Mouse (Mus musculus) testis, adult 2 months (tissue): ENCODE data around the gene Ywhag. TPM values are rescaled to one million over a fixed set of nuclear protein-coding genes. Genes with fewer than 3 reads are reported as not detected.

Experiments used
- H3K27ac ChIP-seq: fragments of 200-500 bp; 2 replicates; pipeline ENCODE4 v1.5.1; 2012; ENCODE audit warnings: low read depth, low read length; ENCODE audit not compliant: control insufficient read depth, insufficient read depth
- H3K27me3 ChIP-seq: fragments of 200-500 bp; 2 replicates; pipeline ENCODE4 v1.6.1; 2012; ENCODE audit warnings: mild to moderate bottlenecking, low read length, moderate library complexity; ENCODE audit not compliant: control insufficient read depth, insufficient read depth
- H3K36me3 ChIP-seq: fragments of 200-500 bp; 2 replicates; pipeline ENCODE4 v1.6.1; 2012; ENCODE audit warnings: mild to moderate bottlenecking, low read length; ENCODE audit not compliant: control insufficient read depth, insufficient read depth
- H3K4me1 ChIP-seq: fragments of 200-500 bp; 2 replicates; pipeline ENCODE4 v1.6.1; 2012; ENCODE audit warnings: low read length; ENCODE audit not compliant: control insufficient read depth, insufficient read depth
- H3K4me3 ChIP-seq: fragments of 200-500 bp; 2 replicates; pipeline ENCODE4 v1.5.1; 2012; ENCODE audit warnings: low read depth, mild to moderate bottlenecking, low read length, moderate library complexity, mixed read lengths; ENCODE audit not compliant: control insufficient read depth
- CTCF ChIP-seq: fragments of 200-500 bp; IDR thresholded peaks from 2 replicates; pipeline ENCODE4 v1.5.1; 2012; ENCODE audit warnings: low read depth, mild to moderate bottlenecking, inconsistent platforms, low read length, moderate library complexity; ENCODE audit not compliant: control insufficient read depth, insufficient read depth, insufficient replicate concordance
- POLR2A ChIP-seq: fragments of 200-500 bp; IDR thresholded peaks from 2 replicates; pipeline ENCODE4 v1.6.1; 2012; ENCODE audit warnings: low read depth, mild to moderate bottlenecking, inconsistent platforms, low read length, moderate library complexity; ENCODE audit not compliant: control insufficient read depth
- polyA plus RNA-seq: library from polyadenylated mRNA; depleted of rRNA; stranded (reverse); fragments of >200 nt; gene quantifications from 2 replicates; pipeline ENCODE4 v1.2.3, GENCODE M21; 2012; rRNA removed

The Ywhag gene
- polyA plus RNA-seq, 1 experiment = 17.8 TPM

- Histone ChIP-seq H3K4me1 (peaks cover 25% of the 10 kb centered on the region), H3K36me3 (no peaks in the 10 kb centered on the region)
Measured at GRCm38 (mm10) chr5:135869661-135870423, 64.6 kb downstream of the Ywhag start.

GRCm38 (mm10) chr5:135868653-135869052 lies 65.8 kb downstream of the Ywhag start:
- H3K4me1 ChIP-seq = peaks cover 25% of the 10 kb centered on the region
- no peaks in the 10 kb centered on the region for H3K36me3 ChIP-seq
- peak overlapping the region; percentile 44 for H3K4me3 ChIP-seq
- H3K27me3 ChIP-seq = peaks cover 6% of the 10 kb centered on the region; the same call in 1 of the 2 replicates
- no peak for TF ChIP-seq CTCF
- TF ChIP-seq POLR2A = no peak
- no peak overlapping the region for H3K27ac ChIP-seq

More at GRCm38 (mm10) chr5:135869661-135870423, 64.6 kb downstream of the Ywhag start:
- no peak overlapping the region for H3K4me3 ChIP-seq
- H3K27ac ChIP-seq = no peak overlapping the region
- no peak for TF ChIP-seq POLR2A
- TF ChIP-seq CTCF = no peak
- H3K27me3 ChIP-seq = peaks cover 6% of the 10 kb centered on the region; the same call in 1 of the 2 replicates

GRCm38 (mm10) chr5:135867637-135868593 lies 66.5 kb downstream of the Ywhag start:
- peaks cover 6% of the 10 kb centered on the region; the same call in 1 of the 2 replicates for H3K27me3 ChIP-seq

GRCm38 (mm10) chr5:135866662-135867061 lies 67.8 kb downstream of the Ywhag start:
- H3K27me3 ChIP-seq = peaks cover 6% of the 10 kb centered on the region; the same call in 1 of the 2 replicates
- no peak overlapping the region for H3K4me3 ChIP-seq
- no peaks in the 10 kb centered on the region for H3K36me3 ChIP-seq
- H3K4me1 ChIP-seq = peaks cover 21% of the 10 kb centered on the region
- no peak overlapping the region for H3K27ac ChIP-seq
- TF ChIP-seq CTCF = no peak
- TF ChIP-seq POLR2A = no peak

More at GRCm38 (mm10) chr5:135867637-135868593, 66.5 kb downstream of the Ywhag start:
- no peak for TF ChIP-seq CTCF
- no peak for TF ChIP-seq POLR2A
- peak overlapping the region; percentile 44 for H3K4me3 ChIP-seq
- H3K4me1 ChIP-seq = peaks cover 21% of the 10 kb centered on the region
- H3K27ac ChIP-seq = no peak overlapping the region
- no peaks in the 10 kb centered on the region for H3K36me3 ChIP-seq

Other genes with a start within 250 kb of the Ywhag start
- gene Tmem120a, start 190.2 kb downstream of the Ywhag start, polyA plus RNA-seq = 182 and 184 TPM in 2 replicates
- 70.9 and 81.5 TPM in 2 replicates for gene Styxl1, start 156.2 kb downstream of the Ywhag start, polyA plus RNA-seq
- gene Mdh2, start 156.1 kb downstream of the Ywhag start, polyA plus RNA-seq = 68.7 and 75.6 TPM in 2 replicates
- 0.10 and 0.12 TPM in 2 replicates for gene Srrm3, start 127.7 kb downstream of the Ywhag start, polyA plus RNA-seq
- gene Hspb1, start 46.7 kb downstream of the Ywhag start, polyA plus RNA-seq = 49.6 and 51.0 TPM in 2 replicates
- 0.62 and 0.63 TPM in 2 replicates for gene Ssc4d, start 39.9 kb upstream of the Ywhag start, polyA plus RNA-seq
- gene Zp3, start 45.5 kb upstream of the Ywhag start, polyA plus RNA-seq = 0.79 and 1.0 TPM in 2 replicates
- 29.1 and 34.8 TPM in 2 replicates for gene Dtx2, start 60.2 kb upstream of the Ywhag start, polyA plus RNA-seq
- 0.84 and 0.88 TPM in 2 replicates for gene Upk3b, start 103.9 kb upstream of the Ywhag start, polyA plus RNA-seq
- gene Upk3bl, start 119.9 kb upstream of the Ywhag start, polyA plus RNA-seq = 88.3 and 108 TPM in 2 replicates
- 1.5 and 1.7 TPM in 2 replicates for gene Rasa4, start 149.3 kb upstream of the Ywhag start, polyA plus RNA-seq
- 31.4 and 35.3 TPM in 2 replicates for gene Polr2j, start 182.0 kb upstream of the Ywhag start, polyA plus RNA-seq
- gene Lrwd1, start 201.5 kb upstream of the Ywhag start, polyA plus RNA-seq = 271 and 311 TPM in 2 replicates
- 22.0 and 23.0 TPM in 2 replicates for gene Alkbh4, start 201.5 kb upstream of the Ywhag start, polyA plus RNA-seq
- 6.5 and 9.2 TPM in 2 replicates for gene Orai2, start 236.1 kb upstream of the Ywhag start, polyA plus RNA-seq